Mouse (Mus musculus): Measurements from ENCODE around the gene Rimbp2. TPM values are rescaled to one million over a fixed set of nuclear protein-coding genes. Genes with fewer than 3 reads are reported as not detected.

Rimbp2 gene
- total and polyA plus RNA-seq, 3 experiments: not detected

GRCm38 (mm10) chr5:128739168-128739837 is 214.0 kb downstream of the Rimbp2 start:
- H3K27me3 ChIP-seq (ENCODE audit: control insufficient read depth in 1 of 2, insufficient read depth in 2 of 2, low read length in 2 of 2): no peaks in the 10 kb centered on the region
- TF ChIP-seq RCOR1 (IDR thresholded peaks at IDR 0.05; ENCODE audit: low read depth, low read length) (no peak), POLR2A (IDR thresholded peaks at IDR 0.05; ENCODE audit: control insufficient read depth in 1 of 2, insufficient read depth in 1 of 2, low read depth in 1 of 2, low read length in 2 of 2, poor library complexity in 1 of 2) (no peak), TBP (IDR thresholded peaks at IDR 0.05; ENCODE audit: low read depth, low read length) (no peak), ZNF384 (IDR thresholded peaks at IDR 0.05; ENCODE audit: low read depth, low read length) (no peak), EP300 (IDR thresholded peaks at IDR 0.05; ENCODE audit: low read depth in 1 of 2, low read length in 2 of 2) (no peak), CTCF (IDR thresholded peaks at IDR 0.05 in 2 of 3, conservative IDR thresholded peaks at IDR 0.05 in 1 of 3; ENCODE audit: control insufficient read depth in 1 of 3, insufficient read depth in 1 of 3, low read depth in 2 of 3, low read length in 3 of 3, poor library complexity in 1 of 3, severe bottlenecking in 1 of 3) (no peak), NRF1 (IDR thresholded peaks at IDR 0.05; ENCODE audit: insufficient read depth, low read depth, low read length, poor library complexity, severe bottlenecking) (no peak), USF1 (IDR thresholded peaks at IDR 0.05; ENCODE audit: low read depth, low read length) (no peak), TCF12 (IDR thresholded peaks at IDR 0.05; ENCODE audit: low read depth, low read length) (no peak), MAZ (IDR thresholded peaks at IDR 0.05; ENCODE audit: low read depth, low read length) (no peak), ZC3H11A (IDR thresholded peaks at IDR 0.05; ENCODE audit: low read depth, low read length) (no peak), POLR2AphosphoS5 (IDR thresholded peaks at IDR 0.05; ENCODE audit: borderline replicate concordance, low read depth, low read length) (no peak), MXI1 (IDR thresholded peaks at IDR 0.05; ENCODE audit: low read depth, low read length) (no peak), NELFE (IDR thresholded peaks at IDR 0.05; ENCODE audit: low read depth, low read length) (no peak), E2F4 (IDR thresholded peaks at IDR 0.05; ENCODE audit: borderline replicate concordance, low read depth, low read length) (no peak), ETS1 (IDR thresholded peaks at IDR 0.05; ENCODE audit: low read depth, low read length) (no peak), BHLHE40 (IDR thresholded peaks at IDR 0.05; ENCODE audit: borderline replicate concordance, low read depth, low read length) (no peak)
- H3K79me2 ChIP-seq (ENCODE audit: control insufficient read depth, insufficient read depth, low read length, poor library complexity): no peaks in the 10 kb centered on the region
- no peak overlapping the region for H3K4me3 ChIP-seq (ENCODE audit: control insufficient read depth in 1 of 2, insufficient read depth in 1 of 2, low read depth in 2 of 2, low read length in 2 of 2)
- DNase-seq (ENCODE audit: low read depth, low spot score): no peak
- no peak overlapping the region for H3K27ac ChIP-seq (ENCODE audit: control insufficient read depth, low read depth, low read length)
- H3K9me3 ChIP-seq (replicated peaks; ENCODE audit: insufficient read depth, low read length): no peaks in the 10 kb centered on the region
- H3K36me3 ChIP-seq (ENCODE audit: control insufficient read depth in 1 of 2, insufficient read depth in 2 of 2, low read length in 2 of 2): no peaks in the 10 kb centered on the region
- H3K4me1 ChIP-seq (ENCODE audit: control insufficient read depth in 1 of 2, insufficient read depth in 2 of 2, low read length in 2 of 2): no peaks in the 10 kb centered on the region
- no peak overlapping the region for H3K9ac ChIP-seq (ENCODE audit: control insufficient read depth, low read depth, low read length, poor library complexity, severe bottlenecking)

DNA sequence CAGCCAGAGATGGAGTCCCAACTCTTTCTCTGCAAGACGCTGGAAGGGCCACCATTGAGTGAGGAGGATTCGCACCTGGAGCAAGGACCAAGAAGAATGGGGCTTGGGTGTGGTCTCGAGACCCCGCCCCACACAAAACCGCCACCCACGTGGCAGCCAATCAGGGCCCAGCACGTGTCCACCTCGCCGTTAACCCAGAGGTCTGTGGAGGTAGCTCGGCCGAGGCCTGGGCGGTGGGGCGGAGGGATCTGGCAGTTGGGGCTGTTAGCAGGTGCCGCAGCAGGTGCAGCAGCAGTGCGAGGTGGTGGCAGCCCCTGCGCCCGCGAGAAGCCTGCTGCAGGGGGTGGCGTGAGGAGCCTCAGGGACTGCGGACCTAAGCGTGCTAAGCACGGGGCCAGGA is 217.4 kb downstream of the Rimbp2 start:
- Histone ChIP-seq H3K36me3 (ENCODE audit: control insufficient read depth in 1 of 2, insufficient read depth in 2 of 2, low read length in 2 of 2) (no peaks in the 10 kb centered on the region), H3K27ac (ENCODE audit: control insufficient read depth, low read depth, low read length) (no peak overlapping the region), H3K27me3 (ENCODE audit: control insufficient read depth in 1 of 2, insufficient read depth in 2 of 2, low read length in 2 of 2) (no peaks in the 10 kb centered on the region), H3K9ac (ENCODE audit: control insufficient read depth, low read depth, low read length, poor library complexity, severe bottlenecking) (no peak overlapping the region), H3K79me2 (ENCODE audit: control insufficient read depth, insufficient read depth, low read length, poor library complexity) (no peaks in the 10 kb centered on the region), H3K4me1 (ENCODE audit: control insufficient read depth in 1 of 2, insufficient read depth in 2 of 2, low read length in 2 of 2) (no peaks in the 10 kb centered on the region), H3K4me3 (ENCODE audit: control insufficient read depth in 1 of 2, insufficient read depth in 1 of 2, low read depth in 2 of 2, low read length in 2 of 2) (no peak overlapping the region), H3K9me3 (replicated peaks; ENCODE audit: insufficient read depth, low read length) (no peaks in the 10 kb centered on the region)
- TF ChIP-seq EP300 (IDR thresholded peaks at IDR 0.05; ENCODE audit: low read depth in 1 of 2, low read length in 2 of 2): no peak
- TF ChIP-seq RAD21 (IDR thresholded peaks at IDR 0.05; ENCODE audit: low read depth, low read length): no peak
- TF ChIP-seq GABPA (IDR thresholded peaks at IDR 0.05; ENCODE audit: low read depth, low read length): no peak
- no peak for TF ChIP-seq CHD2 (IDR thresholded peaks at IDR 0.05; ENCODE audit: low read length)
- TF ChIP-seq MXI1 (IDR thresholded peaks at IDR 0.05; ENCODE audit: low read depth, low read length): no peak
- TF ChIP-seq UBTF (IDR thresholded peaks at IDR 0.05; ENCODE audit: borderline replicate concordance, insufficient read depth, low read depth, low read length): no peak
- TF ChIP-seq MAFK (IDR thresholded peaks at IDR 0.05; ENCODE audit: borderline replicate concordance, low read depth, low read length): no peak
- no peak for TF ChIP-seq TCF12 (IDR thresholded peaks at IDR 0.05; ENCODE audit: low read depth, low read length)
- no peak for TF ChIP-seq SIN3A (IDR thresholded peaks at IDR 0.05; ENCODE audit: low read length)
- TF ChIP-seq RCOR1 (IDR thresholded peaks at IDR 0.05; ENCODE audit: low read depth, low read length): no peak
- no peak for TF ChIP-seq POLR2AphosphoS2 (IDR thresholded peaks at IDR 0.05; ENCODE audit: low read length)
- TF ChIP-seq ZC3H11A (IDR thresholded peaks at IDR 0.05; ENCODE audit: low read depth, low read length): no peak
- TF ChIP-seq NRF1 (IDR thresholded peaks at IDR 0.05; ENCODE audit: insufficient read depth, low read depth, low read length, poor library complexity, severe bottlenecking): no peak
- TF ChIP-seq CHD1 (IDR thresholded peaks at IDR 0.05; ENCODE audit: low read depth, low read length): no peak
- TF ChIP-seq KAT2A (conservative IDR thresholded peaks at IDR 0.05; ENCODE audit: low read depth, low read length): no peak
- TF ChIP-seq MEF2A (IDR thresholded peaks at IDR 0.05; ENCODE audit: extremely low read depth, insufficient replicate concordance, low read depth, low read length, poor library complexity, severe bottlenecking): no peak
- no peak for DNase-seq (ENCODE audit: low read depth, low spot score)

All from MEL (cell line).